Mouse (Mus musculus) skeletal muscle tissue, adult 2 months (tissue): Measurements from ENCODE around the gene 1110032F04Rik.

Experiments used
- DNase-seq: peaks from one replicate; pipeline ENCODE4 v3.0.0-alpha.2; 2012; ENCODE audit warnings: low read depth, low spot score

1110032F04Rik gene

DNA sequence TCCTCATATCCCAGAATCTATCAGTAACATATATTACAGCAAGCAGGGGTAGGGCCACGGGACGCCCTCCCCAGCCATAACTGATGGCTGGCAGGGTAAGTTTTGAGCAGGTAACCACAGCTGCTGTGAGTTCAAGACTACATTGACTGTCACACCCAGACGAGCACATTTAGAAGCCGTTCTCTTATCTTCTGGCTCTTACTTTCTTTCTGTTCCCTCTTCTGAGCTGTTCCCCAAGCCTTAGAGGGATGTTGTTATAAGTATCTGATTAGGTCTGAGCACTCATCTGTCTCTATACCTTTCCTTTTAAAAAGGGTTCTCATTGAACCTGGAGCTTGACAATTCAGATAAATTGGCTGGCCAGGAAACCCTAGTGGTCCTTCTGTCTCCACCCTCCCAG is 38.1 kb downstream of the 1110032F04Rik start:
- DNase-seq = no peak
